Mouse (Mus musculus) lung, adult 2 months (tissue): ENCODE measurements at regions not wholly inside any gene's neighbourhood (a gene's known extent, or its start where the extent isn't known, plus 50 kb on each side); places are given as distances from the start of the nearest gene placed in this dataset.

Source experiments
- CTCF ChIP-seq: fragments of 200-500 bp; IDR thresholded peaks from 2 replicates; pipeline ENCODE4 v1.5.1; 2011; ENCODE audit warnings: mild to moderate bottlenecking, low read length, control low read depth; ENCODE audit not compliant: insufficient read depth
- POLR2A ChIP-seq: fragments of 200-500 bp; IDR thresholded peaks from 2 replicates; pipeline ENCODE4 v1.6.1; 2011; ENCODE audit warnings: low read depth, mild to moderate bottlenecking, control low read depth, low read length, borderline replicate concordance; ENCODE audit errors: extremely low read depth

GRCm38 (mm10) chr1:102687367-102688070 is 2080.8 kb upstream of the Cdh20 start:
- TF ChIP-seq POLR2A (no peak), CTCF (no peak)
